Mouse (Mus musculus) testis, adult 2 months (tissue): ENCODE measurements around the gene Mad1l1.

Experiments
- CTCF ChIP-seq: fragments of 200-500 bp; IDR thresholded peaks from 2 replicates; pipeline ENCODE4 v1.5.1; 2012; ENCODE audit warnings: low read depth, mild to moderate bottlenecking, inconsistent platforms, low read length, moderate library complexity; ENCODE audit not compliant: control insufficient read depth, insufficient read depth, insufficient replicate concordance
- POLR2A ChIP-seq: fragments of 200-500 bp; IDR thresholded peaks from 2 replicates; pipeline ENCODE4 v1.6.1; 2012; ENCODE audit warnings: low read depth, mild to moderate bottlenecking, inconsistent platforms, low read length, moderate library complexity; ENCODE audit not compliant: control insufficient read depth

DNA sequence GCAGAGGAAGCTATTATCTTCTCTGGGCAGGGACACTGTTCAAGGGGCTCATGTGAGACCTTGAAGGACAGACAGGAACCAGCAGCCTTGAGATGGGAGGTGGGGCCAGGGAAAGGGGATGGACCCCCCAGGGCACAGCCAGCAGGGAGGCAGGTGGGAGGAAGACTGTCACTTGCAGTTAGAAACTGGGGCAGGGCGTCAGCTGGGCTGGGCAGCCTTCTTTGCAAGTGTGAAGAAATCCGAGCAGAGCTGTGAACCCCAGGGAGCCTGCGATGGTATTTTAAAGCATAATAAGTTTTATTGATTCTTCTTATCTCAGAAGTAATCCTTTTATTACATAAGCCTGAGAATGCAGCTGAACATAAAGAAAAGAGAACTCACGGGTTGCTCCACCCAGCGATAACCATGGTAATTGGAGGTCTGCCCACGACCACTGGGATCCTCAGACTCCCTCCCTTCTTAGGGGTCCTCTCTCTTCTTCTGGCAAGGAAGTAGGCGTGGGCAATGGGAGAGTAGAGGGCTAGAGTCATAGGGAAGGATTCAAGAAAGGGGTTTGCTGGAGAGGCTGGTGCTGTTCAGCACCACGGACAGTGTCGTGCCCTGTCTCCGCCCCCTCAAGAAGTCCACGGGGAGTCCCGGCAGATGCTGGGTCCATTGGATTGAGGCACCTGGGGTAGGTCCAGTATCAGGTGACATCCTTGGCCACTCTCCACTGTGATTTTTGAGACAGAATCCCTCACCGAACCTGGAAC is 342.7 kb downstream of the Mad1l1 start:
- TF ChIP-seq POLR2A (no peak), CTCF (no peak)
